Mouse (Mus musculus): ENCODE results near the gene Lgals3bp.

DNA sequence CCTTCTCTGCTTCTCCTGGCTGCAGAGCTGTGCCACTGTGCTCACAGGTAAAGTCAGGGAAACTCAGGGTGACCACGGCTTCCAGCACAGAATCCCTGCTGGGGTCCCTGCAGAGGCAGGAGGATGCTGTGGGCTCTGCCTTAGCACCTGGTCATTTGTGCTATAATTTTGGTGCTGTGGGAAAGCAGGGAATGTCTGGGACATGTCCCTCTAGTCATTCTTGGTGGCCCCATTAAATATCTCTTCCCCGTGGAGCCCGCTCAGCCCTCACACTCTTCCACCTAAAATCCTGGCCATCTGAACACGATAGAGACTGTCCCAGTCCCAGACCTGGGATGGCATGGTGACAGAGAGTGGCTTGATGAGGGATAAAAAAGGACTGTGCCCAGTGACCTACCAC lies 37.9 kb downstream of the Lgals3bp start:
- TF ChIP-seq CTCF (IDR thresholded peaks at IDR 0.05) (no peak), EP300 (IDR thresholded peaks at IDR 0.05) (no peak)

All from lung, postnatal 0 days (tissue).